Comparison of ENCODE assay signal across 8 mouse cellular contexts in genomic region chr11:91289194-91290123, GRCm38 (mm10).
DNase-seq lines count a peak whose midpoint lies in the region; ATAC-seq and TF ChIP-seq lines count a peak whose summit lies in the region.

No protein-coding gene starts in this region.

- no peaks in the 10 kb centered on the region for H3K9me3 ChIP-seq in hindbrain, embryonic 11.5 days (ENCODE audit: control insufficient read depth, low read length)
- H3K9me3 ChIP-seq in hindbrain, embryonic 13.5 days, result no peaks in the 10 kb centered on the region

- H3K27me3 ChIP-seq in hindbrain, embryonic 11.5 days (ENCODE audit: control insufficient read depth, insufficient read depth, low read length), result no peaks in the 10 kb centered on the region
- H3K27me3 ChIP-seq in hindbrain, embryonic 13.5 days, result no peaks in the 10 kb centered on the region

- no peaks in the 10 kb centered on the region for H3K36me3 ChIP-seq in hindbrain, embryonic 11.5 days (ENCODE audit: control insufficient read depth, insufficient read depth, low read length)
- no peaks in the 10 kb centered on the region for H3K36me3 ChIP-seq in hindbrain, embryonic 13.5 days

- no peaks in the 10 kb centered on the region for H3K4me1 ChIP-seq in hindbrain, embryonic 11.5 days (replicated peaks; ENCODE audit: control insufficient read depth, insufficient read depth, low read length)
- no peaks in the 10 kb centered on the region; the same call in 1 of the 2 replicates for H3K4me1 ChIP-seq in hindbrain, embryonic 13.5 days (replicated peaks)

- ATAC-seq in hindbrain, embryonic 11.5 days (ENCODE audit: low FRiP score), result no peak
- ATAC-seq in hindbrain, embryonic 13.5 days (ENCODE audit: low FRiP score), result no peak
- no peak for ATAC-seq in activated CD4-positive, CD25-positive, alpha-beta regulatory T cell, adult 4 months

- no peak overlapping the region for H3K4me2 ChIP-seq in hindbrain, embryonic 11.5 days (replicated peaks; ENCODE audit: low read depth, low read length)
- no peak overlapping the region for H3K4me2 ChIP-seq in hindbrain, embryonic 13.5 days

- H3K27ac ChIP-seq in hindbrain, embryonic 11.5 days (ENCODE audit: low read depth, low read length), result no peak overlapping the region
- no peak overlapping the region for H3K27ac ChIP-seq in hindbrain, embryonic 13.5 days
- H3K27ac ChIP-seq in layer of hippocampus, adult 2 months, result no peak overlapping the region

- no peak overlapping the region for H3K9ac ChIP-seq in hindbrain, embryonic 11.5 days (ENCODE audit: low read depth, low read length)
- H3K9ac ChIP-seq in hindbrain, embryonic 13.5 days, result no peak overlapping the region

- 57% methylated on average over 10 of the region's 10 CpGs for WGBS in hindbrain, embryonic 11.5 days
- 49% methylated on average over 10 of the region's 10 CpGs for WGBS in hindbrain, embryonic 13.5 days

- peak; percentile 84 for TF ChIP-seq CTCF in layer of hippocampus, adult 2 months (conservative IDR thresholded peaks at IDR 0.05)

- H3K4me3 ChIP-seq in hindbrain, embryonic 11.5 days (ENCODE audit: low read depth, low read length), result no peak overlapping the region
- H3K4me3 ChIP-seq in hindbrain, embryonic 13.5 days, result no peak overlapping the region
- H3K4me3 ChIP-seq in layer of hippocampus, adult 2 months, result no peak overlapping the region

- peak; percentile 28 for DNase-seq in hindbrain, embryonic 11.5 days (ENCODE audit: low spot score)
- peak; percentile 22 for DNase-seq in adrenal gland, adult 2 months
- DNase-seq in fibroblast of lung, adult 2 months (ENCODE audit: low read depth), result peak; percentile 21
- peak; percentile 34 to 70 for DNase-seq in layer of hippocampus, adult 2 months (ENCODE audit: low spot score in 2 of 2)
- peak; percentile 28 for DNase-seq in right cerebral cortex, adult 18-20 months
- DNase-seq in heart, adult 11 months, result no peak
